Mouse (Mus musculus) urinary bladder, postnatal 4 days (tissue): ENCODE data around the gene Hlf.

ENCODE experiments used
- DNase-seq, 2 experiments: peaks; one replicate each; pipeline ENCODE4 v3.0.0; 2021 to 2022; ENCODE audit warnings: low spot score in 2 of 2

Hlf gene

DNA sequence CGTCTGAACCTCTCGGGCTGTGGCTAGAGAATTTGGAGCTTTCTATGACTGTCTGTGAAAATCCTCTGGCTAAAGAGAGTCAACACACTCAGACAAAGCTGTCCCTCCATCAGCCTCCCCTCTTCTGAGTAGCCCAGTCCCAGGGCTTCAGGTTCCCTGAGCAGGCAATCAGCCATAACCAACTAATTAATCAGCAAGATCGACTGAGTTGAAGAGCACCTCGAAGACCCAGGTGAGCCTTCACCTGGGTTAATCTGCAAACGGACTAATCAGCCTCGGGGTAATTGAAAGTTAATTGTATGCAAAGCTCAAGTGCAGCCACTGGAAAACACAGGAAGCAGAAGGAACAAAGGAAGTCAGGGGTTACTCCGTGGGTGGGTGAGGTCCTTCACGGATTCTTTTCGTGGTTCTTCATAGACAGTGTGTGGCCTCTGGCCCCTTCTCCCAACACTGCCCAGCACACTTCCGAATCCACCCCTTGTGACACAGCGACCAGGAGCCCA lies 19.9 kb downstream of the Hlf start:
- no peak for DNase-seq

DNA sequence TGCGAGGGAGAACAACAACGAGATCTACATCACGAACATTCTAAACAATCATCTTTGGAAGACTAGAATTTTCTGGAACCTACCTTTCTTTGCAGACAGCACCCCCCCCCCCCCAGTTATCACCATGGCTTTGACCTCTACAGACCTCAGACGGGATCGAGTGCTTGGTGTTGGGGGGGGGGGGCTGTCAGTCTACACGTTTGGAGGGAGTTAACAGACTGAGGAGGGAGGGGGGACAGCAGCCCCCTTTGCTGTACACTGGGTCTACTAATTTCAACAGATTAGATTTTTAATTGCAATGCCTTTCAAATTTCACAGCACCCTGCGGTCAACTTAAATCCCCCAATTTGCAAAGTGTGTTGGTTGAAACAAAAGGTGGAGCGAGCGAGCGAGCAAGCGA lies 20.3 kb downstream of the Hlf start:
- no peak for DNase-seq

DNA sequence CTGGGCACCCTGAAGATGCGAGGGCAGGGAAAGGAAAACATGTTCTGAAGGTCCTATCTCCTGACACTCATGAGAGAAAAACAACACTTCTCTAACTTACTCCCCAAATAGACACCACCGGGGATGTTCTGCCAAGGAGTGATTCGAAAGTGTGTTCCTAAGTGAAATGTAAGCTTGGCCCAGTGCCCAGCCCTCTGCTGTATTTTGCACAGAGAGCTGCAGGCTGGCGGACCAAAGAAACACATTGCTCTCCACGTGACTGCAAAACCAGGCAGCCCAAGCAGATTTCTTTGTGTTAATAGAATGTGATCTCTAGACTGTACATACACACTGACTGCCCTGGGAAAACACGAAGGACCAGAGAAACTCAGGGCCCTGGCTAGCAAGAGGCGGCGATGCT lies 21.1 kb downstream of the Hlf start:
- peak; percentile 83 to 89 for DNase-seq

DNA sequence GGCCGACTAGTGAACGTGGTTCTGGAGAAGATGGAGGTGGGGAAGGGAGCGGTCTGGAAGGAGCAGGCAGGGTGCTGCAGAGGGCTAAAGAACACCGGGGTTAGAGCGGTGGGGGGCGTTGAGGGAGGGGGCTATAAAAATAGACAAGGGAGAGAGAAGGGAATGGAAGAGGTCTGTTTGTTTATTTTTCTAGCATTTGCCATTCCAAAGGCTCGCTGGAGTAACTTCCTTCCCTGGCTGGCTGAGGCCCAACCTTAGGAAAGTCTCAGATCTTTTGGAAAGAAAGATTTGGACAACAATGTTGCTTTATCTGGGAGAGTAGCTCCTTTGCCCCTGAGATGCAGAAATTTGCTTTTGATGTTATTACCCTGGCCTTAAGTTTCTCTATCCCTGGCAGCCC lies 21.6 kb downstream of the Hlf start:
- no peak for DNase-seq

DNA sequence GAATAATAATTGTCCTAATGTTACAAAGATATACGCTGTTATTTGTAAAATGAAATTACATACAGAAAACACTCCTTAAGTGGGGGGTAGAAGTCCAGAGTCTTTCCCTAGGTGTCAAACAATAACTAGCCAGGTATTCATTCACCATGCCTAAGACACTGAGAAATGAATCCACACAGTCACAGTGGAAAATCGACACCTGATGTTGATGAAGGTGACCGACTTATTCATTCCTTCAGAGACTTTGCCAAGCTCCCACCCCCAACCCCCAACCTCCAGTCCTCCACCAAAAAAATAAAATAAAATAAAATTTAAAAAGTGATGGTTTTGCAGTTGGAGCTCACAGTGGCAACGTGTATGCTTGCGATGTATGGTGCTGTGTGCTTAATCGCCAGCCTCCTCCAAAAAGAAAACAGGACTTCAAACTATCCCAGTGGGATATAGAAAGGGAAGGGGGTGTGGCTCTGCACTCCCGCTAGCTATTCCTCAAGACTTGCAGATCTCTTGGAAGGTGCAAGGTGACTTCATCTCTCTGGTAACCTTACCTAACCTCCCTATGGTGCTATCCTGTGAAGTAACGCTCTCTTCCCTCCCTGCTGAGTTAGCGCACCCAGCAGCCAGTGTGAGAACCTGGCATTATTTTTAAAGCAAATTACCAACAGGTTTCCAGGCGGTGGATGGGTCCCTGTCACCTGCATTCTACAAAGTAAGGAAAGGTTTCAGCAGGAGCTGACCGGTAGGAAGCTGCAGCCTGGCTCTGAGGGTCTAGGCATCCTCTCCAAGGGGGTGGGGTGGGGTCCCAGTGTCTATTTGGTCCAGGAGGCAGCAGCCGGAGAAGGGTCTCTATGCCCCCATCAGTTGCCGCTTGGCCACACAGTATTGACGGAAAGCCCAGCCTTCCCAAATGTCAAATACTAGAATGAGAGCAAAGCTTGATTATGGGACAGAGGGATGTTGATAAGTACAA lies 22.5 kb downstream of the Hlf start:
- DNase-seq: no peak

DNA sequence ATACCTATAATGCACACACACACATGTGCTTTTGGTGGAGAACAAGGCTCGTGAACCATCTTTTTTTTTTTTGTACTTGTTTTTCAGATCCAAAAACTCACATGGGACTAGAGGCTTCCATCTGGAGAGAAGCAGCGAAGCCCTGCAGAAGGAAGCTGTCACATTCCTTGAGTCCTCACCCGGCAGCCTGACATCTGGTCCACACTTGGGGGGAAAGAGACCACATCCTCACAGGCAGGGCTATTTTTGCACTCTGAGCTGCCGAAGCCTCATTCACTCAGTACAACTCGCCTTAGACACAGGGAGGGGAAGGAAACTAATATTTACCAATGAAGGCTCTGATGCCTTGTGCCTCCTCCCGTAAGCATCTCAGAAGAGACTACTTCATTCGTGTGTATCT lies 25.8 kb downstream of the Hlf start:
- DNase-seq: no peak

DNA sequence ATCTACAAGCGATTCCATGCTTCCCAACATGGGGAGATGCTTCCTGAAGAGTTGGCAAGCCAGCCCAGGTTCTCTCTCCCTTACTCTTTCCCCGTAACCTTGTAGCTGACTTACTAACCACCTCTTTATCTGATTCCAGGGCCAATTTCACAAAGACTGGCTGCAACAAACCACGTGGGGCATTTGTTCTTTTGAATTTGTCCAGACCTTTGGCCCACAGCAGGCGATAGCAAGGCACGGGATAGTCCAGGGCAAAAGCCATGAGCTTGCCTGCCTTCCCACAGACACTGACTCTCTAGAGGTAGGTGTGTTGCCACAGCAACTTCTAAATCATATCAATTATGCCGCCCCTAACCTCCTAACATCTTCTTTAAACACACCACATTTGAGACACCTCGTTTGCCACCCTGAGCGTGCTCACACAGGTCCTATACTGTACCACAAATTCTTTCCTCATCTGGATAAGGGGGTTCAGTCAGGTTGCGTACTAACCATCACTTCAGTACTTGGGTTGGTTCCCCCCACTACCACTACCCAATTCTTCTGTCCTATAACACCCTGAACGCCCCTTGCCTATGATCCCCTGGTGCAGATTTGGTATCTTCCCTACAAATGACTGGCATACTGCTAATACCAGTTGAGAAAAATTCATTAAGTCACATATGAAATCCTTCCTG lies 26.7 kb downstream of the Hlf start:
- no peak for DNase-seq

DNA sequence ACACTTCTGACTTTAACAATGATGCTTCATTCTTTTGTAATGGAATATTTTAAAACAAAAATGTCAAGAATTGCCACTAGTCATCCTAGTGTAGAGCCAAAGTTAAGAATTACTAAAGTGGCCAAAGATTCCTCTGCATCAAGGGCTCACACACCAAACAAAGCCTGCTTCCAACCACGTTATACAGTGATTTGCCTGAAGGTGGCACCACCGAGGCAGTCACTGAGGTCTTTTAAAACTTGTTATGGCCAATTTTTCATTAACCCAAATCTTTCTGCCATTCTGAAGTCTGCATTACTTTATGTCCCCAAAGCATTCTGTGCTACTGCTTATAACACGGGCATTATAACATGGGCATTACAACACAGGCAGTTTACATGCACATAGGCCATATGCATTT lies 27.3 kb downstream of the Hlf start:
- DNase-seq: no peak

DNA sequence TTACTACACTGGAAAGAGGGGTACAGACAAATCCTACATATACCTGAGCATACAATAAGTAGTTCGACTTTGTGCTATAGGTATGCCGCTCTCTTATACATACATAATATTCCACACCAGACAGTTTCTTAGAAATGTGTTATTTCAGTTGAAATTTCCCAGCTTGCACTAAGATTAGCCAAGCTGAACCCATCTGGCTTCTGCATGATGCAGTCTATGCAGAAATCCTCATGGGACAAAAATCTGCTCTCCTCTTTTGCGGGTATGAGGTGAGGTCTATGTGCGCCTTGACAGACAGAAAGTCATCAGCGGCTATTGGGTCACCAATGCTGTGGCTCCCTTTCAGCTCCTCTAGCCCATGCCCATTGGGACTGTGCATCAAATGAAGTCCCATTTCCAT lies 30.2 kb downstream of the Hlf start:
- DNase-seq: no peak

DNA sequence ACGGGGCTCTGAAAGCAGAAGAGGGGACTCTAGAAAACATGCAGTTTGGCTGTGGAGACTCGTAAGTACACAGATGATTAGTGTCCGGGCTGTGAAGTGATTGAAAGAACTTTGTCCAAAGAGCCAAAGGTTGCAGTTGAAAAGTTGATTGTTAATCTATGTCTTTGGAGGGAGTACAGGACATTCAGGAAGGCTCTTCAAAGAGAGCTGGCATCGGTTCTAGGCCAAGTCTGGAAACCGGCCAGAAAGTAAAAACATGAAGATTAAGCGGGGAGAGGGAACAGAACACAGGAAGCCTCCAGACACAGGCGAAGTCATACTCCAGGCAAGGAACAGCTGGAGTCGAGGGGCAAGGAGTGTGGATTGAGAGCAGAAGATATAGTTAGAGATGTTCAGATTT lies 32.6 kb downstream of the Hlf start:
- peak in 1 of 2 experiments; percentile 41 for DNase-seq

DNA sequence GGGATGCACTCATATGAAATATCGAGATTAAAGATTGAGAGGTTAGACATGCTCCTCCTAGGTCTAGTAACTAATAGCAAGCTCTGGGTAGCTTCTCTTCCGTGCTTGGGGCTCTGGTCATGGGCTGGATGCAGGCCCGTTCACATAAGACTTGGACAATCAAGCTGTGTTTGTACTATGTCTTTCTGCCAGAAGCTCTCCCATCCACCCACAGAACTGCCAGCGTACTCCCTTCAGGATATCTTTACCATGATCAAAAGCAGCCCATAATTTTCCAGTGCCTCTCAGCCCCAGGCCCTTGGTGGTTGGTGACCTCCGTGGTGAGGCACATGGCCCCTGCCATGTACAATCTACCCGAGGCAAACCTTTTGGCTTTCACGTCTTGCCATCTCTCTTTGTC lies 33.3 kb downstream of the Hlf start:
- no peak for DNase-seq

DNA sequence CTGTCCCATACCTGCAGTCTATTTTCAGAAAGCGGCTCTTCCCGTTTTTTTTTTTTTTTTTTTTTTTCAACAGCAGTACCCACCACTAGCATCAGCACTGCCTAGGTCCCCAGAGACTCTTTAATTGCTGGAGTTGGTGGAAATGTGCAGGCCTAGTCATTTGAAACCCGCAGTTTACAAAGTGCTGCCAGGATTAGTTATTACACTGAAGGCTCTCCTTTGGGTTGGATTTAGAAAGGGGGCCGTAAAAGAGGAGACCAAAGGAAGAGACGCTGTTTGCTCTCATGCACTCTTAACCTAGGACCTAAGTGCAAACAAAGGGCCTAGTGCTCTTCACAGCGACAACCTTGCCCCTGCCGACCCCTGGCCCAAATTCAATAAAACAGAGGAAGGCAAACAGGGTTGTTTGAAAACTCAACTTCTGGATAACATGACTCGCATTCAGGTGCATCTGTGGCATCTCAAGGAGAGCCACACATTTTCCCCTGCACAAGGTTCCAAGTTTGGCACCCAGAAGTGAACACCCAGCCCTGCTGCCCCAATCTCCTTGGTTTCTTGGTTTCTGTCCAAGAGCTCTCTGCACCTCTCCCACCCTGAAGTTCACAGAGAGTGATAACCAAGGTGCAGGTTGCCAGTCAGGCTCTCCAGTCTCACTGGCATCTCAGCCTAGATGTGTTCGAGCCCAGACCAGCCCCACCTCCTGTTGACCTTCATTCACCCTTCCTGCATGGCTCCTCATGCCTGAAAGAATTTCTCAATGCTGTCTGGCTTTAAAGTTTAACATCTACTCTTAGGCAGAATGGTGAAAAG lies 34.0 kb downstream of the Hlf start:
- DNase-seq: no peak

DNA sequence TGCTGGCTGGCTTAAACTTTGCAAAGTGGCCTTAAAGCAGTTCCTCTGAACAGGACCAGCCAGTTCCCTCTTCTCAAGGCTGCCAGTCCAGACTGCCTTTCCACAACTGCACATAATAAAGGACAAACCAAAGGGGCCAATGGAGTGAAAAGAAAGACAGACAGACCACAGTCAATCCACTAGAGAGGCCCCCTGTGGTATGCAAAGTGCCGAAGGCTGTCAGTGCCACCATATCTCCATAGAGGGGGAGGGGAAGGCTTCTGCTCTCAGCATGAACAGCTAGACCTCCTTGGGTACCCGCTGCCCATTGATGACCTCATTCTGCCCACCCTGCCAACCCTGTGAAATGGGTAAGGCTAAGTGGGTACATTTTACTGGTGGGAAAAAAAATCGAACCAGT lies 34.7 kb downstream of the Hlf start:
- DNase-seq: no peak

DNA sequence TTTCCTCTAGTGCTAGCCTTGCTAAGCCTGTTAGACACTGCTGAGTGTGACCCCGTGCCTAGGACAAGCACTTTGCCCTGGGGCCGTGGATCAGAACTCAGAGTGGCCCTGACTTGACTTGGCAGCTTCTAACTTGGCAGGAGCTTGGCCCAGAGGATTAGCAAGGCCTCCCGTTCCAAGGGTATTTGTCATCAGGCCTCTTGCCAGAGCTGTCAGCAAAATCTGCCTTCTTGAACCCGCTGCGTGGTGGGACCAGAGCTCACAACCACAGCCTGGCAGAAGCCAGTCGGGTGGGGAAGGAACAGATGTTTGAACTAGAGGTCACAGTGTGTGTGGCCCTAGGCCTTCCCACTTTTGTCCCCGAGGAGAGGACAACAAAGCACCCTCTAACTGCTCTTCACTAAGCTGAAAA lies 35.4 kb downstream of the Hlf start:
- DNase-seq: peak; percentile 57 to 74

DNA sequence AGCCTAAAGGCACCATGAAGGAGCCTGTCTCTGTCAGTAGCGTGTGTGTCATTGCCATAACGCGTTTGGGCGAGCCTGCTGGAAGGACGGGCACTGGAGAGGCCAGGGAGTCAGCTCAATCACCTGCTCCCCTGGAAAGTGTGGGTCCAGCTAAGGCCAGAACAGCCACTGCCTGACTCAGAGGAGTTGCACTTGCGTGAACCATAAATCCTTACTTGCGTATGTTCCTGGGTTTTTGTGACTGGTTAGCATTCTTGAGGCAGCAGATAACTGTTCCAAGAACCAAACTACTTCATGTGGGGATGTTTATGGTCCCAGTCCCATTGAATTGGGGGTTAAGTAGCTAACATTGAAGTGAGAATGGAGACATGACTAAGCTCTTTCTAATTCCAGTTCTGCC lies 38.0 kb downstream of the Hlf start:
- no peak for DNase-seq

DNA sequence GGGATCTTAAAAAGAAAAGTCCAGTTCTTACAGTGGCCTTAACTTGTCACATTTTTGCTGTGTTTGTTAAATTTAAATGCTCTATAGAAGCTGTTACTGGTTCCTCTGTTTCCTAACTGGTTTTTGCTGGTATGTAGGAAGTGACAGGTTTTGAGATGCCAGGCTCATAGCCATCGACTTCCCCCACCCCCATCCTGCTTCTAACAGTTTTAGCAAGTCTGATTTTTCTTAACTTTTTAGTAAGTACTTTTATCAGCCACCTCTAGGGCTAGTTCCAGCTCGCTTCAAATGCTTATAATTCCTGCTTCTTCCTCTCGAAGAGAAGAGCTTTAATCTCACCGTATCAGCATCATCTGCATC lies 40.6 kb downstream of the Hlf start:
- DNase-seq: no peak

DNA sequence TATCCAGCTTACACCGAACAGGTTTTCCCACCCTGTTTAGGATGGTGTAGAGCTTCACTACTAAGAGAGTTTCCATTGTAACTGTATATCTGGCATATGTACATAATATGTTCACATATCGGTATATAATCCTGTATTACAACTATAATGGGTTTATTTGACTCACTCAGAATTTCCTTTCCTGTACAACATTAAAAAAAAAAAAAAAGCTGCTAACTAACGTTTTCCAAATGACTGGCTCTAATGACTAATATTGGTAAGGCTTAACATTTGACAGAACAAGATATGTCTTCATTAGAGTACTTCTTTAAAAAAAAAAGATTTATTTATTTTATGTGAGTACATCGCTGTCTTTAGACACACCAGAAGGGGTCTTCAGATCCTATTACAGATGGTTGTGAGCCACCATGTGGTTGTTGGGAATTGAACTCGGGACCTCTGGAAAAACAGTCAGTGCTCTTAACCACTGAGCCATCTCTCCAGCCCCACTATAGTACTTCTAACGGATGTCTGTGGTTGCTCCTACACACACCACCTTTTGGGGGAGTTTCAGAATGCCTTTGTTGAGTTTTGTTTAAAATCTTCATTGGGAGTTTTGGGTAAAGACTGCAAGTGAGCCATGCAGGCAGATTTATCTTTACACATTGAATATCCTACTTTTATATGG lies 41.1 kb downstream of the Hlf start:
- no peak for DNase-seq

DNA sequence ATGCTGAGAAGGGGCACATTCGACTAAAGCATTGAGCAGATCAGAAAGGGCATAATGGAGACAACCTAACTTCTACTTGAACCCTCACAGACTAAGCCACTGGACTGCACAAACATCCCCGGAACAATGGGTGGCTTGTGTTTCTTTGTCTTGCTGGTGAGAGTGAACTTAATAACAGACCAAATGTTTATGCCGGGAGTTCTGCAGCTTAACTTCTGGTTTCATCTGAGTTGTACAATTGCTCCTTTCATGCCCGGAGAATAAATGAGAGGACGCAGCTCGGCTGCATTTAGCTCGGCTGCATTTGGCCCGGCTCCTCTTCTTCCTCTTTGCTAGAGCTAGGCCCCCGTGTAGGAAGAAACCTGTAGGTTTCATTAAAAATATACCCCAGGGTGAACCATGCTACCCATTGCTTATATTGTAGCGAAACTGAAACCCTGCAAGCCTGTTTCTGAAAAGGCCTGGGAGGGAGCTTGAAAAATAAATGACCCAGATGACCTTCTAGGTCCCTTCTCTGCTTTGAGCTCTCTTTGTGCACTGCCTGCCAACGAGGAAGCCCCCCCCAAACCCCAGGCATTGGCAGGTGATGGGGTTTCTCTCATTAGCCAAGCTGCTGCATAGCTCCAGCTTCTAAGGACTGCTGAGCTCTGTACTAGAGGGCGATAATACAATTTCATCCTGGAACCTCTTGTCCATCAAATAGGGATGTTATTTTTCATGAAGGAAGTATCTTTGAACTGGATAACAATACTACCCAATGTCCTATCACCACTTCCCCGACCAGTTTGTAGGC lies 42.8 kb downstream of the Hlf start:
- no peak for DNase-seq

DNA sequence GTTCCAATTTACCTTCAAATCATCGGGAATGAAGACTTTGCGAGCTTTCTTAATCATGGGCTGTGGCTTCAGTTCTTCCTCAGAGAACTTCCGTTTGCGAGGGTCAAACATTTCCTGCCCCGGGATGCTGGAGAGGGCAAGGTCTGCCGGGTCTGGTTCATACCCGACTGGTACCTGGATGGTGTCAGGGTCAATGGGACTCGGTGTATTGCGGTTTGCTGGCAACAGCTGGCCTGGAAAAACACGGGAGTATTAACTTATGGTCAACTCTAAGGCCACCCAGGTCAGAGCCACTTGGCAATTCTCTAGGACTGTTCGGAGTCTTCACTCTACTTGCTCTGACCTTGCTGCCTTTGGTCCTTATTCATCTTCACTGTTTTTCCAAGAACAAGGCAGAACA lies 44.9 kb downstream of the Hlf start:
- no peak for DNase-seq

DNA sequence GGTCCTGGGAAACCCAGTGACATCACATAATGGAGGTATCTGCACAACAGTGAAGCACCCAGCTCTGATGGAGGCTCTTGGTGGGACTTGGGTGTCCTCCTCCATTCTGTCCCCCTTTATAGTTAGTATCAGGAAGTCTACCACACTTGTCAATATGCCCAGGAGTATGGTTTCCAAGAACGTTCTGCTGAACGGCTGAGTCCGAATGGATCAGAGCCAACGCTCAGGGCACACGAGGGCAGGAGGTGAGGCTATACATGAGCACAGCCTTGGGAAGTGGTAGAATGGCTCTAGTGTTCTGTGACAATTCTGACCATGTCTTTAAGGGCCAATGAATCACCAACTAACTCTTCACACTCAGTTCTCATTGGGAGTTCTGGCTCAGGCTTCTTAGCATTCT lies 47.8 kb downstream of the Hlf start:
- DNase-seq: no peak

DNA sequence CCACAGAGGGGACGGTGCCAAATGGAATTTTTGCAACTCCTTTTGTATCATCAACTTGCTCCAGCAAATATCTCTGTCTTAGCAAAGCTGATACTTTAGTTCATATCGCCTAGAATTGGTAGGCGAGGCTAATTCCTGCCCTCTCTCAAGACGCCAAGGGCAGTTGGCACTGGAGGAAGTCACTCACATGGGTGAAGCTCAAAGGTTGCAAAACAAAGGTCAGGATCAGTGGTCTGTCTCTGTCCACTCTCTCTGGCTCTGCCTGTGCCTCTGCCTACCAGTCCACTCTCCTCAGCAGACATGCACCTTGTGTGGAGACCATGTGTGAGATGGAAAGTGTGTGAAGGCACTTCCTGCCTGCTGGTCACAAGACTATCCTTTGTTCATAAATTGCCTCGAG lies 48.4 kb downstream of the Hlf start:
- DNase-seq: no peak
